Mouse (Mus musculus): ENCODE measurements around the gene Vmn1r4. TPM values are rescaled to one million over a fixed set of nuclear protein-coding genes. Genes with fewer than 3 reads are reported as not detected.
A peak's percentile ranks its signal among the peaks of the same experiment; 100 is the strongest.

The Vmn1r4 gene
- 0.12 and 0.29 TPM in 2 replicates for polyA plus RNA-seq (2015; fragmentation: Nextera tagmentation; extraction: Ambion mirVana)

- Histone ChIP-seq H3K4me2 (replicated peaks; ENCODE audit: low read depth) (peak within 1 kb of the TSS; percentile 66), H3K9ac (ENCODE audit: low read length) (peak within 1 kb of the TSS; percentile 81), H3K4me3 (ENCODE audit: low read depth, low read length) (peak within 1 kb of the TSS; percentile 75), H3K9me3 (ENCODE audit: control insufficient read depth, low read length) (0 out of 2 replicates have a peak, but pooled peaks cover 2% of the 10 kb centered on the region), H3K4me1 (replicated peaks; ENCODE audit: control insufficient read depth, insufficient read depth) (no peaks in the 10 kb centered on the region), H3K27me3 (ENCODE audit: control insufficient read depth, insufficient read depth, low read length) (no peaks in the 10 kb centered on the region), H3K36me3 (ENCODE audit: control insufficient read depth, insufficient read depth, low read length) (no peaks in the 10 kb centered on the region), H3K27ac (replicated peaks) (peak within 1 kb of the TSS; percentile 84)
- DNase-seq (ENCODE audit: low spot score) (peak; percentile 95), ATAC-seq (ENCODE audit: low FRiP score, low TSS enrichment) (peak; percentile 98)
- TF ChIP-seq EP300 (optimal IDR thresholded peaks at IDR 0.05) (peak; percentile 2), CTCF (IDR thresholded peaks at IDR 0.05; ENCODE audit: low read depth) (no peak)
- WGBS = 3% methylated on average over 64 of the region's 64 CpGs
These were observed at the start of gene Vmn1r4, which contains the start of gene Nt5c3 for GRCm38 (mm10) chr6:56923726-56924707. Gene Vmn1r4, plus strand, starts transcription at chr6:56924015. Gene Nt5c3, minus strand, starts transcription at chr6:56923932.

- Histone ChIP-seq H3K27me3 (ENCODE audit: control insufficient read depth, insufficient read depth, low read length) (no peaks in the 10 kb centered on the region), H3K9ac (ENCODE audit: low read length) (no peak overlapping the region), H3K4me2 (replicated peaks; ENCODE audit: low read depth) (no peak overlapping the region), H3K9me3 (ENCODE audit: control insufficient read depth, low read length) (no peaks in the 10 kb centered on the region), H3K4me1 (replicated peaks; ENCODE audit: control insufficient read depth, insufficient read depth) (no peaks in the 10 kb centered on the region), H3K36me3 (ENCODE audit: control insufficient read depth, insufficient read depth, low read length) (no peaks in the 10 kb centered on the region; the same call in 1 of the 2 replicates), H3K27ac (replicated peaks) (peak overlapping the region; percentile 56; the same call in 1 of the 2 replicates), H3K4me3 (ENCODE audit: low read depth, low read length) (no peak overlapping the region)
- ATAC-seq (ENCODE audit: low FRiP score, low TSS enrichment) (peak; percentile 85), DNase-seq (ENCODE audit: low spot score) (peak; percentile 49)
- WGBS = 82% methylated on average over 4 of the region's 4 CpGs
- TF ChIP-seq CTCF (IDR thresholded peaks at IDR 0.05; ENCODE audit: low read depth) (no peak), EP300 (optimal IDR thresholded peaks at IDR 0.05) (no peak)
These were observed 46.9 kb upstream of the Vmn1r4 start for GRCm38 (mm10) chr6:56876870-56877269.

- no peaks in the 10 kb centered on the region; the same call in 1 of the 2 replicates for H3K36me3 ChIP-seq (ENCODE audit: control insufficient read depth, insufficient read depth, low read length)
- WGBS = 89% methylated on average over 8 of the region's 8 CpGs
- no peak overlapping the region for H3K4me2 ChIP-seq (replicated peaks; ENCODE audit: low read depth)
- ATAC-seq (ENCODE audit: low FRiP score, low TSS enrichment) = no peak
- H3K9me3 ChIP-seq (ENCODE audit: control insufficient read depth, low read length) = no peaks in the 10 kb centered on the region
- H3K27me3 ChIP-seq (ENCODE audit: control insufficient read depth, insufficient read depth, low read length) = no peaks in the 10 kb centered on the region
- no peak overlapping the region for H3K4me3 ChIP-seq (ENCODE audit: low read depth, low read length)
- H3K4me1 ChIP-seq (replicated peaks; ENCODE audit: control insufficient read depth, insufficient read depth) = no peaks in the 10 kb centered on the region
- no peak overlapping the region for H3K27ac ChIP-seq (replicated peaks)
- no peak overlapping the region for H3K9ac ChIP-seq (ENCODE audit: low read length)
- TF ChIP-seq EP300 (optimal IDR thresholded peaks at IDR 0.05) (no peak), CTCF (IDR thresholded peaks at IDR 0.05; ENCODE audit: low read depth) (peak; percentile 32)
- DNase-seq (ENCODE audit: low spot score) = no peak
These were observed 45.8 kb upstream of the Vmn1r4 start for GRCm38 (mm10) chr6:56877985-56878384.

- TF ChIP-seq EP300 (optimal IDR thresholded peaks at IDR 0.05) (no peak), CTCF (IDR thresholded peaks at IDR 0.05; ENCODE audit: low read depth) (no peak)
- Histone ChIP-seq H3K9ac (ENCODE audit: low read length) (no peak overlapping the region), H3K27me3 (ENCODE audit: control insufficient read depth, insufficient read depth, low read length) (no peaks in the 10 kb centered on the region), H3K36me3 (ENCODE audit: control insufficient read depth, insufficient read depth, low read length) (peaks cover 3% of the 10 kb centered on the region; the same call in 1 of the 2 replicates), H3K4me3 (ENCODE audit: low read depth, low read length) (no peak overlapping the region), H3K9me3 (ENCODE audit: control insufficient read depth, low read length) (no peaks in the 10 kb centered on the region), H3K4me1 (replicated peaks; ENCODE audit: control insufficient read depth, insufficient read depth) (no peaks in the 10 kb centered on the region), H3K4me2 (replicated peaks; ENCODE audit: low read depth) (no peak overlapping the region), H3K27ac (replicated peaks) (peak overlapping the region; percentile 30; the same call in 1 of the 2 replicates)
- peak; percentile 58 for DNase-seq (ENCODE audit: low spot score)
- 35% methylated on average over 1 of the region's 1 CpGs for WGBS
- ATAC-seq (ENCODE audit: low FRiP score, low TSS enrichment) = peak; percentile 85
These were observed 44.4 kb upstream of the Vmn1r4 start for GRCm38 (mm10) chr6:56879352-56879955.

GRCm38 (mm10) chr6:56888561-56888960 is 35.3 kb upstream of the Vmn1r4 start:
- DNase-seq (ENCODE audit: low spot score) = no peak
- no peak for ATAC-seq (ENCODE audit: low FRiP score, low TSS enrichment)
- no peak overlapping the region for H3K9ac ChIP-seq (ENCODE audit: low read length)
- no peaks in the 10 kb centered on the region for H3K9me3 ChIP-seq (ENCODE audit: control insufficient read depth, low read length)
- WGBS = 90% methylated on average over 6 of the region's 6 CpGs
- TF ChIP-seq CTCF (IDR thresholded peaks at IDR 0.05; ENCODE audit: low read depth) (no peak), EP300 (optimal IDR thresholded peaks at IDR 0.05) (no peak)
- no peak overlapping the region for H3K4me2 ChIP-seq (replicated peaks; ENCODE audit: low read depth)
- H3K4me3 ChIP-seq (ENCODE audit: low read depth, low read length) = no peak overlapping the region
- no peaks in the 10 kb centered on the region for H3K4me1 ChIP-seq (replicated peaks; ENCODE audit: control insufficient read depth, insufficient read depth)
- no peak overlapping the region for H3K27ac ChIP-seq (replicated peaks)
- peaks cover 16% of the 10 kb centered on the region for H3K36me3 ChIP-seq (ENCODE audit: control insufficient read depth, insufficient read depth, low read length)
- no peaks in the 10 kb centered on the region for H3K27me3 ChIP-seq (ENCODE audit: control insufficient read depth, insufficient read depth, low read length)
